Mouse (Mus musculus): ENCODE results near the gene Pacs2. TPM values are rescaled to one million over a fixed set of nuclear protein-coding genes. Genes with fewer than 3 reads are reported as not detected.

The Pacs2 gene
- 7.9 and 9.5 TPM in 2 replicates for polyA plus RNA-seq (2015; fragmentation: Nextera tagmentation; extraction: Ambion mirVana)

DNA sequence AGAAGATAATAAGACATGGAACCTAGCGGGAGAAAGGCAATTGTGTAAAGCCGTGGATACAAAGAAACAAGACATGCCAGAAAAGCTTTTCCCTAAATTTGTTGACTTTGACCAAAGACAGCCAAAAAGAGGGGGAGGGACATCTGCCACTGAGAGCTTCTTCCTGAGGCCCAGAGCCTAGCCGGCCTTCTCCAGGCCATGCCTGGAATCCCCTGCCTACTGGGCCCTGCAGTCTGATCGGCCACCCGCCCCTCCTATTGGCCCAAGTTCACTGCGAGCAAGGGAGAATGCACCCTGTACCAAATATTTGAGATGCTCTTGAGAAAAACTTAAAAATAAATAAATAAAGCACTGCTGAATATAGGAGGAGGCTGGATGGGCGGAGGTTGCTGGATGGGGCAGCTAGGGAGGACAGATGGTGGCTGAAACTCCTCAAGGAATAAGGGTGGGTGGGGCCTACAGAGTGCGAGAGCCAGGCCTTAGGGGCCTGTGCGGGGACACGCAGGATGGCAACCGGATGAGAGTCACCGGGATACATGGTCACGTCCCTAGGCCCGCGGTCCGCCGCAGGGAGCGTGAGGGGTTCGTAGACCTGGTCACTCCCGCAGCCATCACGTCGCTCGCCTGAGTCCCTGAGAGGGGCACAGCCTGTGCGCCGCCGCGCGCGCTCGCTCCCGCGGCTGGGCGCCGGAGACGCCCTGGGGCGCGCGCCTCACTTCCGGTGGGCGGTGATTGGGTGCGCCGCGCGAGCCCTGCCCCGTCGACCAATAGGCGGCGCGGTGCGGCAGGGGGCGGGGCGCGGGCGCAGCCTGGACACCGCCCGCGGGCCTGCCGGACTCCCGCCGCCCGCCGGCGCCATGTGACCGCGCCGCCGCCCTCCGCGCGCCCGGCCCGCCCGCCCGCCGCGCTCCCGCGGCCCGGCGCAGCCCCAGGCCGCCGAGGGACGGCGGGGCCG, at the start of gene Pacs2:
TSS of gene Pacs2 (plus strand) at position 905 of the 955 bp plus-strand sequence.
- H3K36me3 ChIP-seq (ENCODE audit: insufficient read depth, low read length): no peaks in the 10 kb centered on the region
- TF ChIP-seq CTCF (IDR thresholded peaks at IDR 0.05; ENCODE audit: low read depth): no peak
- WGBS: 4% methylated on average over 41 of the region's 85 CpGs
- peak within 1 kb of the TSS; percentile 78 for H3K4me3 ChIP-seq (replicated peaks; ENCODE audit: low read depth, low read length)
- H3K4me2 ChIP-seq (ENCODE audit: low read length): peak within 1 kb of the TSS; percentile 97
- peak; percentile 95 for ATAC-seq (replicated peaks; ENCODE audit: low FRiP score, low read depth)
- DNase-seq (ENCODE audit: low spot score): peak; percentile 93
- H3K27ac ChIP-seq: peak within 1 kb of the TSS; percentile 89
- H3K27me3 ChIP-seq (ENCODE audit: insufficient read depth, low read length): no peaks in the 10 kb centered on the region
- H3K9me3 ChIP-seq (replicated peaks; ENCODE audit: low read length): no peaks in the 10 kb centered on the region
- peak within 1 kb of the TSS; percentile 91 for H3K9ac ChIP-seq (ENCODE audit: low read depth, low read length)
- peaks cover 11% of the 10 kb centered on the region; the same call in 1 of the 2 replicates for H3K4me1 ChIP-seq (replicated peaks; ENCODE audit: insufficient read depth, low read length)

DNA sequence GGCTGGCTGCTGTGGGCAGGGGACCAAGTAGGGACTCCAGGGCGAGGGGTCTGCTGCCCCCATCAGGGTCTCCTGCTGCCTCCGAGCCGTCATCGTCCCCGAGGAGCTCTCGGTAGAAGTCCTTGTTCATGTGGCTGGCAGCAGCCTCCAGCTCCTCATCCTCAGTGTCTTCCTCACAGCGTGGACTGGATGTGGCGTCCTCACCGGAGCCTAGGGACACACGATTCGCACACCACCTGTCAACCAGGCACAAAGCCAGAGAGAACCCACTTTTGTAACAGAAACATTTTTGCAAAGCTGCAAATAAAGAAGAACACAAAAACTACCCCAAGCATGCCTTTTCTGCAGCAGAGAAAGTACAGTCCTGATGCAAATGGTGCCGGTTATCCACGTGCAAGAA, 48.5 kb upstream of the Pacs2 start:
- Histone ChIP-seq H3K4me1 (replicated peaks; ENCODE audit: insufficient read depth, low read length) (no peaks in the 10 kb centered on the region), H3K4me2 (ENCODE audit: low read length) (no peak overlapping the region), H3K4me3 (replicated peaks; ENCODE audit: low read depth, low read length) (no peak overlapping the region), H3K27ac (no peak overlapping the region), H3K9me3 (replicated peaks; ENCODE audit: low read length) (no peaks in the 10 kb centered on the region), H3K36me3 (ENCODE audit: insufficient read depth, low read length) (peaks cover 90% of the 10 kb centered on the region), H3K27me3 (ENCODE audit: insufficient read depth, low read length) (no peaks in the 10 kb centered on the region), H3K9ac (ENCODE audit: low read depth, low read length) (no peak overlapping the region)
- 91% methylated on average over 13 of the region's 13 CpGs for WGBS
- no peak for TF ChIP-seq CTCF (IDR thresholded peaks at IDR 0.05; ENCODE audit: low read depth)
- no peak for ATAC-seq (replicated peaks; ENCODE audit: low FRiP score, low read depth)
- no peak for DNase-seq (ENCODE audit: low spot score)

DNA sequence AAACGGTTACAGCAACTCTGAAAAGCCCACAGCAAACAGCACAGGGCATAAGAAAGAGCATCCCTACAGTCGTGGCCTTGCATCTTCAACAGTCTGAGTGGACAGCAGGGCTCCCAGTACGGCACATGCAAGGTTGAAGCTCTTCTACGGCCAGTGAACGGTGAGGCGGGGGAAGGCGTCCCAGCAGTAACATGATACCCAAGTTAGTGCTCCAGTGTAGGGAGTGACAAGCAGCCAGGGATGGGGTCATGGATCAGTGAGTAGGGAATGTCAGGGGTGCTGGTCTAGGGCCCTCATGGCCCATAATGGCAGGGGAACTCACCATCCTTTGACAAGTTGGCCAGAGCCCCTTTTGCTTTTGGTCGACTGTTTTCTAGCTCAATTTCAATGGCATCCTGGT, 45.4 kb upstream of the Pacs2 start:
- H3K27ac ChIP-seq: no peak overlapping the region
- 28% methylated on average over 8 of the region's 8 CpGs for WGBS
- no peak overlapping the region for H3K4me2 ChIP-seq (ENCODE audit: low read length)
- no peaks in the 10 kb centered on the region for H3K4me1 ChIP-seq (replicated peaks; ENCODE audit: insufficient read depth, low read length)
- no peaks in the 10 kb centered on the region for H3K27me3 ChIP-seq (ENCODE audit: insufficient read depth, low read length)
- DNase-seq (ENCODE audit: low spot score) (peak; percentile 84), ATAC-seq (replicated peaks; ENCODE audit: low FRiP score, low read depth) (peak; percentile 81)
- no peak overlapping the region for H3K9ac ChIP-seq (ENCODE audit: low read depth, low read length)
- H3K9me3 ChIP-seq (replicated peaks; ENCODE audit: low read length): no peaks in the 10 kb centered on the region
- no peak for TF ChIP-seq CTCF (IDR thresholded peaks at IDR 0.05; ENCODE audit: low read depth)
- H3K4me3 ChIP-seq (replicated peaks; ENCODE audit: low read depth, low read length): no peak overlapping the region
- H3K36me3 ChIP-seq (ENCODE audit: insufficient read depth, low read length): peaks cover 89% of the 10 kb centered on the region

DNA sequence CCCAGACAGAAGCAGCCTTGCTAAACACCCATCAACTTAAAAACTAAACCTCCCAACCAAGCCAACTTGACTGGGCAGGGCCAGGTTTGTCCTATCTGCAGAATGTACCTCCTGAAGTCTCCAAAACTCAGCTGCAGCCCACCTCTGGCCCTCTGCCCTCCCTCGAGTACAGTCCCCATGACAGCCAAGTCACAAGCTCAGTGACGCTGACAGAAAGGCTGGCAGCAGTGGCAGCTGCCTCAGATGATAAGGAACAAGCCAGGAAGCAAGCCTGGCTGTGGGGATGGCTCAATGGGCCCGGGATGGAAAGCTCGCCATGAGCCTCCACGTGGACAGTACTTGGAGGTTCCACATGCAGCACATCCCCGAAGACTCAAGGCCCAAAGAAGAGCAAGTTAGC, 44.7 kb upstream of the Pacs2 start:
- DNase-seq (ENCODE audit: low spot score): no peak
- Histone ChIP-seq H3K4me2 (ENCODE audit: low read length) (no peak overlapping the region), H3K4me1 (replicated peaks; ENCODE audit: insufficient read depth, low read length) (no peaks in the 10 kb centered on the region), H3K9ac (ENCODE audit: low read depth, low read length) (no peak overlapping the region), H3K36me3 (ENCODE audit: insufficient read depth, low read length) (peaks cover 86% of the 10 kb centered on the region), H3K27ac (no peak overlapping the region), H3K27me3 (ENCODE audit: insufficient read depth, low read length) (no peaks in the 10 kb centered on the region), H3K9me3 (replicated peaks; ENCODE audit: low read length) (no peaks in the 10 kb centered on the region), H3K4me3 (replicated peaks; ENCODE audit: low read depth, low read length) (no peak overlapping the region)
- 73% methylated on average over 6 of the region's 6 CpGs for WGBS
- ATAC-seq (replicated peaks; ENCODE audit: low FRiP score, low read depth): no peak
- no peak for TF ChIP-seq CTCF (IDR thresholded peaks at IDR 0.05; ENCODE audit: low read depth)

DNA sequence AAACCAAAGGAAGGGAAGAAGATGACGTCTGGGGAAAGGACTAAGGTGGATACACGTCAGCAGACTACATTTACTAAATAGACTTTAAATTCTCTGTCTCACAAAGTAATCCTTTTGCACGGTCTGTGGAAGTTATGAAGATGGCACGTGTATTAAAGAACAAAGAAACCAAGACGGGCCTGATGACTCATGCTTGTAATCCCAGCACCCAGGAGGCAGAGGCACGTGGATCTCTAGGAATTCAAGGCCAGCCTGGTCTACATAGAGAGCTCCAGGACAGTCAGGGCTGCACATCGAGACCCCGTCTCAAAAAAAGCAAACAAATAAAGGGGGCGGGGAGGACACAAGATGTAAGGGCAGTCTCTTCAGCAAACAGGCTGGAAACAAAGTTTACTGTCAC, 39.6 kb upstream of the Pacs2 start:
- no peak for TF ChIP-seq CTCF (IDR thresholded peaks at IDR 0.05; ENCODE audit: low read depth)
- H3K9ac ChIP-seq (ENCODE audit: low read depth, low read length): no peak overlapping the region
- peaks cover 59% of the 10 kb centered on the region for H3K36me3 ChIP-seq (ENCODE audit: insufficient read depth, low read length)
- H3K4me2 ChIP-seq (ENCODE audit: low read length): no peak overlapping the region
- H3K4me1 ChIP-seq (replicated peaks; ENCODE audit: insufficient read depth, low read length): peaks cover 6% of the 10 kb centered on the region; the same call in 1 of the 2 replicates
- no peaks in the 10 kb centered on the region for H3K27me3 ChIP-seq (ENCODE audit: insufficient read depth, low read length)
- H3K4me3 ChIP-seq (replicated peaks; ENCODE audit: low read depth, low read length): no peak overlapping the region
- ATAC-seq (replicated peaks; ENCODE audit: low FRiP score, low read depth): no peak
- no peaks in the 10 kb centered on the region for H3K9me3 ChIP-seq (replicated peaks; ENCODE audit: low read length)
- no peak overlapping the region for H3K27ac ChIP-seq
- WGBS: 91% methylated on average over 9 of the region's 9 CpGs
- no peak for DNase-seq (ENCODE audit: low spot score)

DNA sequence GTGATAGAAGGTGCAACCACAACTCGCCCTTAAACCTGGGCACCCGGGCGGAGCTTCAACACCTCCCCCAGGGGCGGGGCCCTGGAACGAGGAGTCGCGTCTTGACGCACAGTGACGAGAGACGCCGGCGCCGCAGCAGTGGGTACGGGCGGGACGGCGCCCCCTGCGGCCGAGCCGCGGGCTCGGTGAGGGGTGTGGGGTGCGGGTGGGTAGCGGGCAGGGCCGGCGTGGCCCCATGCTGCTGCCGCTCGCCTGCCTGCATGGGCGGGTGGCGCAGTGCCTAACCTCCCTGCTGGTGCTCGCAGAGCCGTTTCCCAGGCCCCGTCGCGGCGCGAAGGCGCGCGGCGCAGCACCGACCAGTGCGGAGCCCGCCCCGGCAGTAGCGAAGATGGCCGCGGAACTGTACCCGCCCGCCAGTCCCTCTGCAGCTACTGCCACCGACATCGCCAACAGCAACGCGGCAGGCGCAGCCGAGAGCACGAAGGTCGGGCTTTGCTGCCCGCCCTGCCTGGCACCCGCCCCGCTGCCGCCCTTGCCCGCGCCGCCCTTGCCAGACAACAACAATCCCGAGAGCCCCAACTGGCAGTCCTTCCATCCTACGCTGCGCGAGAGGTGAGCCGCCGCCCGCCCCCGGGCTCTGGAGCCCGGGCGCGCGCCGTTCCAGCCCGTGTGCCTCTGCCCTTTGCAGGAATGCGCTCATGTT, 37.8 kb upstream of the Pacs2 start, which contains the start of gene Btbd6:
TSS of gene Btbd6 (plus strand) at position 112 of the 703 bp plus-strand sequence.
- Histone ChIP-seq H3K27me3 (ENCODE audit: insufficient read depth, low read length) (no peaks in the 10 kb centered on the region), H3K4me2 (ENCODE audit: low read length) (peak within 1 kb of the TSS; percentile 94), H3K4me1 (replicated peaks; ENCODE audit: insufficient read depth, low read length) (peaks cover 6% of the 10 kb centered on the region; the same call in 1 of the 2 replicates), H3K27ac (peak within 1 kb of the TSS; percentile 90), H3K4me3 (replicated peaks; ENCODE audit: low read depth, low read length) (peak within 1 kb of the TSS; percentile 68), H3K36me3 (ENCODE audit: insufficient read depth, low read length) (peaks cover 61% of the 10 kb centered on the region), H3K9me3 (replicated peaks; ENCODE audit: low read length) (no peaks in the 10 kb centered on the region), H3K9ac (ENCODE audit: low read depth, low read length) (peak within 1 kb of the TSS; percentile 78)
- DNase-seq (ENCODE audit: low spot score) (peak; percentile 92), ATAC-seq (replicated peaks; ENCODE audit: low FRiP score, low read depth) (peak; percentile 96)
- peak; percentile 65 for TF ChIP-seq CTCF (IDR thresholded peaks at IDR 0.05; ENCODE audit: low read depth)
- 0% methylated on average over 72 of the region's 80 CpGs for WGBS

Measured in kidney, postnatal 0 days (tissue).